Mouse (Mus musculus) brain, adult 2 months (tissue): ENCODE results near the gene Mmp17.

Source experiments
- DNase-seq: peaks from one replicate; pipeline ENCODE4 v3.0.0; 2011; ENCODE audit warnings: low read depth, low spot score

Mmp17 gene

DNA sequence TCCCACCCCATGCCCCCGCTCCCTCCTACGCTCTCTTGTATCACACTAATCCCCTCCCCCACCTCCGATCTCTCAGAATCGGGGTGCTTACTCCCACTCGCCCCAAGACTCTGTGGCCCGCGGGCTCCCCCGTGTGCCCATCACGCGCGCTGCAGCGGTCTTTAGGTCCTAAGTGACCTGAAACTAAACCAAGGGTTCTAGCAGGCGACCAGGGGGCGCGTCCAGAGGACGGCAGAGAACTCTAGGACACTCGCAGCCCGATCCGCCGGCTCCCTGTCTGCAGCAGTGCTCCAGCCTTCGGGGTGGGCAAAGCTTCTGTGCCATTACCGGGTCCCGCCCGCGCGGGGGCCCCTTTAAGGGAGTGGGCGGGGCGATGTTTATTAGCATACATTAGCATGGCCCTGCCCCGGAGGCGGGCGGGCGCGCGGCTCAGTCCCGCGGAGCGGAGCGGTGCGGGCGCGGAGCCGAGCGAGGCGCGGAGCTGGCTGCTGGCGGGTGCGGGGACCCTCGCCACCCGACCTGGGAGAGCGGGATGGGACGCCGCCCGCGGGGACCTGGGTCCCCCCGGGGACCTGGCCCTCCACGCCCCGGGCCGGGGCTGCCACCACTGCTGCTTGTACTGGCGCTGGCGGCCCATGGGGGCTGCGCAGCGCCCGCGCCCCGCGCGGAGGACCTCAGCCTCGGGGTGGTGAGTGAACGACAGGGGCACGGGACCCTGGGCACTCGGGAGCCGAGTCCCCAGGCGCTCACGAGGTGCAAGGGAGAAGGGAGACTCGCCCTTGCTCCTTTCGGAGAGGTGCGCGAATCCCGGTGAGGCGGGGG is at the start of gene Mmp17:
Gene Mmp17, plus strand, starts transcription at position 409 of the 822 bp plus-strand sequence.
- DNase-seq: peak; percentile 92

DNA sequence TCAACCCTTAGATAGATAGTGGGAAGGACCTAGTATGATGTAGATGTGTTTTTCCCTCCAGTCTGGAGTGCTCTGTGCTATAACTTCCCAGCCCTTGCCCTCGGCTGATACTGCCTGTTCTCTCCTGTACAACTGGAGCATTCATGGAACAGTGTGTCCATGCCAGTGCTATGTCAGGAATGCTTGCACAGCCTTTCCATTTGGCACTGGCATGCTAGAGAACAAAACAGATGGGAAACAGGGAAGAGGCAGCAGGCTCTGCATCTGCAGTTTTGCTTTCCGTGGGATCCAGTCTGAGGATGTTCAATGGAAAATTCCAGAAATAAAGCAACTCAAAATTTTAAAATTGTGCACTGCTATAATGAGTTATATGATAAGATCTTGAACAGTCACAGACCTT is 49.5 kb upstream of the Mmp17 start:
- DNase-seq: peak; percentile 93

DNA sequence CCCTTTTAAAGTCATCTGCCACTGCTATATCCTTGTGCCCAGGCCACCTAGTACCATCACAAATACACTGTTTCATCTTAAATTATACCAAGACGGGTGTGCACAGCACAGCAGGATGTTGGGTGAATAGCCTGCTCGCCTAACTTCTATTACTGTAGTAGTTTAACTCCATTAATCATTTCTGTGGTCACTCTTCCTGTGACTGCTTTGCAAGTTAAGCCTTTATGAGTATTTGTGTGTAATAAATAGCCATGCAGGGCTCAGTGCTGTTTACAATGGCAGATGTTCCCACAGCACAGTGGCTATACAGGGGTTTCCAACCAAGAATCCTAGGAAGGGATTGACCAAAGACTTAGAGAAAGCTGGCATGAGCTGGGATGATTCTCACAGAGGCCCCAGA is 48.9 kb upstream of the Mmp17 start:
- DNase-seq: no peak

DNA sequence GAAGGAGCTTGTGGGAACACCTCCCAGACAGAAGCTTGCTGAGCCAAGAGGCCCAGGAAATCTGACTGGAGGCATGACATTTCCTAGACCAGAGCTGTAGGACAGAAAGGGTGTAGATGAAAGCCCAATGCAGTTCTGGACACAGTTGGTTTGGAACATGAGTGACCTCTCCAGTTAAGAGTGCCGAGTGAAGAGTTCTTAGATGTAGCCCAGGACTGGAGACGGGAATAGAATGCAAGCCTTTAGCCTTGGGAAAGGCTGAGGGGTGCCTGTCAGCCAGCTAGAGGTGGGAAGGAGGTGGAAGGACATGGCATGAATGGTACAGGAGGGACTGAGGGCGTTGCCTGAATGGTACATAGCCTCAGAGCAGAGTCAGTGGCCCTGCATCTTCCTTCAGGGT is 48.5 kb upstream of the Mmp17 start:
- DNase-seq: no peak

DNA sequence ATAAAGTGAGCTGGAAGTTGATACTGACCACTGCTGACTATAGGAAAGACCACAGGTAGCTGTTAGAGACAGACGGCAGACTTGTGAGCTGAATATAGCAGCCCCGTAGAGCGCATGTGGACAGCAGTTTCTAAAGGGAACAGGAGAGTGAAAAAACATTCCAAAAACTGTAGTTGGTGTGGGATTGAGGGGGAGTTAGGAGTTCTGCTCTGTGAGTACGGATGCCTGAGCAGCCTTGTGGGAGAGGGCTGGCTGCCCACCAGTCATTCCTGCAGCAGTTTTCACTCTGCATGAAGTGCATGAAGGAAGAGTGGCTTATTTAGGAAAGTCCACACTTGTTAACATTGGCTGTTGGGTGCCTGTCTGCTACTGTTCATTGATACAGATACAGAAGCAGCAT is 45.1 kb upstream of the Mmp17 start:
- DNase-seq: peak; percentile 78

DNA sequence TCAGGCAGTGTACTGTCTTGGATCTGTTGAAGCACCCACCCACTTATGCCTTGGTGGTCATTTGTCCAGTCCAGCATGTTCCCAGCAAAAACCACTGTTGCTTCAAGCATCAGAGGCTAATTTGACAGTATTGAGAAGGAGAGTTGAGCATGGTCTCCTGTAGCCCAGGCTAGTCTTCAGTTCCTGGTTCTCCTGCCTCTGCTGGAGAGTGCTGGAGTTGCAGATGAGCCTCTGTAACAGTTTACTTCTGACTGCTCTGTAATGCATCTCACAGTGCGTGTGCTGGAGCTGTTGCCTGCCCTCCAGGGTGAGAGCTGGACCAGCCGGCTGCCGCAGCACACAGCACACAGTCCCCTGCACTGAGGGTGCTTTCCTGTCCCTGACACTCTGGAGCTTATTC is 41.7 kb upstream of the Mmp17 start:
- DNase-seq: no peak

DNA sequence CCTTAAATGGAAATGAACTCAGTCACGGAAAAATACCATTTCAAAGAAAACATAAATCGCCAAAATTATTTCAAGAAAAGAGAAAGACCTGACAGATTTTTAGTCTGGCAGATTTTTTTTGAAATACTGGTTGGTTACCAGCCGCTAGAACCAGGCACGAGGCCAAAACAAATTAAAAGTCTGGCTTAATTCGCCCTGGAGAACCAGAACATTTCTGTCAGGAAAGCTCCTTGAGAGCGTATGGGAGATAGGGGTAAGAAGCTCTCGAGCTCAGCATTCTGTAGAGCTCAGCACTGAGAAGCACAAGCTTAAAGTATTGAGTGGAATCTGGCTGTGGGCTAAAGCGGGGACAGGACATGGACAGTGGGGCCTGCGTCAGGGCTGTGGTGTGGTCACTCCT is 38.2 kb upstream of the Mmp17 start:
- DNase-seq: peak; percentile 85

DNA sequence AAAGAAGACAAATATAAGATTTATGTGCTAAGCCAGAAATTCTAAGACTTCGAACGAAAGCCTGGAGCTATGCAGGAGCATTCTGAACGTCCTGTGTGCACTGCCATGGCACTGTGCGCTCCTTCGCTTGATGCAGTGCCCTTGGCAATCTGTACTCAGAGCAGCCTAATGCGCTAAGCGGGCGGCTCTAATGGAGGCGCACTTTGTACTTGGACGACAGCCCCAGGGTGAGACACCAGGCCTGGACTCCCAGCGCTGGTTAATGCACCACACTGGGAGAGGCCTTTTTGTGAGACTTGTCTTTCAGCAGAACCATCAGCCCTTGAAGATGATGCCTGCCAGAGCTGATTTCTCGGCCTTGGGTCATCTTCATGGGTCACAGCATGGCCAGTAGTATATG is 34.3 kb upstream of the Mmp17 start:
- no peak for DNase-seq

DNA sequence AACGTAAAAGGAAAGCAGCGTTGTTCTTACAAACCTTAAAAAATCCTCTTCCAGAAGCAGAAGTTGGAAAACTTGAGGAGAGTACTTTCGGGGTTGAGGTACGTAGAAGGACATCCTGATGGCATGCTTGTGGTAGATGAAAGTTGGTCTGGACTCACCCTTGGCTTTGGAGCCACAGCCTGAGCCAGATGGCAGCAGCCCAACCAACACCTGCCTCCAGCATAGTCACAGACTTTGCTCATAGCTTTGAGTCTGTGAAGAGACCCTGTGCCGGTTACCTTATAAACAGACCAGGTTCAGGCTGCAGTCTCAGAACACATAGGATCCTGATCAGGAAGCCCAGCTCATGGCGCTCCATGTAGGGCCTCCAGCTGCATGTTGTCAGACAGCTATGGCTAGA is 33.2 kb upstream of the Mmp17 start:
- no peak for DNase-seq

DNA sequence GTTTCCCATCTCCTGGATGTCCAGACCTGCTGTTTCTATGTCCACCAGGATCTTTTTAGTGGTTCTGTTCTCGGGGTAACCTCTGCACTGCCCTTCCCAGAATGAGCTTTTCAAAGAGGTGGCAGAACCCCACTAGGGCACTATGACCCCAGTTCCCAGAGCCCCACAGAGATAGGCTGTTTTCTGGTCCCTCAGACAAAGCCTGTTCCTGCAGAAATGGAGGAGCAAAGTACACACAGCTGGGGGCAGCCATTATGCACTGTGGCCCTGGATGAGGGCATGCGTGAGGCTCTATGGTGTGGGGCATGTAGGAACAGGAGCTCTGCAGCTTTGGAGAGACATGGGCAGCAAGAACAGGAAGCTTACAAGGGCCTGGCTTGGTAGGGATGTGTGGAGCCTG is 32.0 kb upstream of the Mmp17 start:
- no peak for DNase-seq

DNA sequence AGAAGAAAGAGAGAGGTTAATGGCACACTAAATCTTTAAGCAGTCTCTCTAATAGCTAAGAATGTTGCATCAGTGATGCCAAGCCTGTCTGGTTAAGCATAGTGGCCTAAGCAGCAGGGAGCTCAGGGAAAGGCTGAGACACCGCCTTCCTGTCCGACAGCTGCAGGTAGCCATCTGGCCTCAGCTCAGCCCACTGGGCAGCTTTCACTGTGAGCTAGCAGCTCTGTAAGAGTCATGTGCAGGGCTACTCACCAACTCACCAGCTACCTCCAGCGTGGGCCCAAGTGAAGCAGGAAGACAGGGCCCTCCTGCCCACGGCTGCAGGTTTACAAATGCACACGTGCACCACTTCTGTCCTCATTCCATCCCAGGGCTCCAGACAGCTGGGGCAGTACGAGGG is 30.3 kb upstream of the Mmp17 start:
- DNase-seq: peak; percentile 65

DNA sequence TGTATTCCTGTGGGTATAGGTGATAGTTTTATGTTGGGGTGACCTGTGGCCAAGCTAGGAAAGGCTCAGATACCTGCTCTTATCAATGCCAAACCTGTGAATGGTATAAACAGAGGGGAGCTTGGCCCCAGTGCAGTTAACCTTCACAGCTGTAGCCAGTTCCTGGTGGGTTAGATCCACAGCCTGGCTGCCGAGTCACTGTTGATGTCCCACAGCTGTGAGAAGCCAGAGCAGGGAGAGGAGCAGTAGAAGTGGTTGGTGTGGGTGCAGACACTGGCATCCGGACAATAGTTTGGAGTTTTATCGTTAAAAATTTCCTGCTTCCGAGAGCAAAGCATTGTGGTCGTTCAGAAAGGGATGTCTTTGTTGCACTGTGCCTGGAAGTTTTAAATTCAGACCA is 25.4 kb upstream of the Mmp17 start:
- no peak for DNase-seq

DNA sequence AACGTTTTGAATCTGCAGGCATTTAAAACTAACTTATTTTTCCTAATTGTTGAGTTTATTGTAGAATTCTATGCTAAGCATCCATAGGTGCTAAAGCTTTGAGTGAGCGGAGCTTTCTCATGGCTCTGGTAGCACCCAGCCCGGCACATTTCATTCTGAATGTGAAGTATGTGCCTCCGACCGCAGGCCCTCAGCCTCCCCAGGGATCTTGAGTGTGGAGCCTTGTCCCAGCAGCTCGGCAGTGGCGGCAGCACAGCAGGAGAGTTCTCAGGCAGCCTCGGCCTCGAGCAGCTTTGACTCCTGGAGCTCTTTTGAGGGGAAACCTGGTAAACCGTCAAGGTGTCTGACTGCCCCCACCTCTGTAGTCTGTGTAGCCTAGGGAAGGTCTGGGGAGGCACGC is 24.7 kb upstream of the Mmp17 start:
- DNase-seq: no peak

DNA sequence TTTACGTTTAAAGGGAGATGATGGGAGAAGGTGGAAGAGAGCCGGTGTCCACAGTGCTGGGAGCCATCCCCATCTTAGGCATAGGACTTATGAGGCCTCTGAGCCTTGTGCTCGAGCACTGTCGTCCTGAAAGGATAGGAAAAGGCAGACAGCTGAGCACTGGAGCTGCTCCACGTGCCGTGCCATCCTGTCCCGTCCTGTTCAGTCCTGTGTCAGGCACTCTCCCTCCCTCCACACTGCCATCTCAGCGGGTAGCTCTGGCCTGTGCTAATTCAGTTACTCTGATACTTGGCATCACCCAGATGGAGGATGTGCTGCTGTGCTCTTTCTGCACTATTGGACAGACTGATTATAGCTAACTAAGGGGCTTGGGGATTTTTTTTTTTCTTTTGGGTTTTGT is 21.6 kb upstream of the Mmp17 start:
- DNase-seq: peak; percentile 52

DNA sequence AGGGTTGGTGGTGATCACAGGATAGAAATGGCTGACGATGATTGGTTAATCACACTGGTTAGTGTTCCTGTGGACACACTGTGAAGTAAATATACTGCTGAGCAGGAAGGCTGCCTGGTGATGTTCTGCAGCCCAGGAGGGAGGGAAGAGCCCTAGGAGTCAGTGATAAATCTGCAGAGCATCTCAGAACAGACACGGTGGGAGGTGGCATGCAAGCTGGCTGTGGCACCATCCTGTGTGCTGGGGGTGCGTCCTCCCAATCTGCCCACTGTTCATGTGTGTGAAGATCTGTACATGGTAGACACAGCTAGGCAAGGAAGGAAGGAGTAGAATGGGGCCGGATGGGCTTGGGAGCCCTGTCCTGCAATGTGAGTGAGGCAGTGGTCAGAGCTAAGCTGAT is 15.4 kb upstream of the Mmp17 start:
- DNase-seq: peak; percentile 58

DNA sequence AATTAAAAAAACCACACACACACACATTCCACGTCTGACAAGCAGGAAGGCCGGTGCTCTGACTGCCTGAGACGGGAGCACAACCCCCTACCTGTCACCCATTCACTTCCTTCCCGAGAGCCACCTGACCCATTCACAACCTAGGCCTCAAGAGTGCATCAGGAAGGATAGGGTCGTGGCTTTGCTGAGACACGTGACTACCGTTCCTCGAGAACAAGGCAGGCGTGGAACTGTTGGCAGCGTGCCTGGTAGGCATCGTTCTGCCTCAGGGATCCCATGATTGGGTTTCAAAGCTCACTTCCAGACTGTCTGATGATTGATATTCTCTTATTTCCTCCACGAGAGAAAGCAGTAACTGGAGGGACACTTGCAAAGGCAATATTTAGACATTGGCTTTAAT is 5.8 kb upstream of the Mmp17 start:
- no peak for DNase-seq

DNA sequence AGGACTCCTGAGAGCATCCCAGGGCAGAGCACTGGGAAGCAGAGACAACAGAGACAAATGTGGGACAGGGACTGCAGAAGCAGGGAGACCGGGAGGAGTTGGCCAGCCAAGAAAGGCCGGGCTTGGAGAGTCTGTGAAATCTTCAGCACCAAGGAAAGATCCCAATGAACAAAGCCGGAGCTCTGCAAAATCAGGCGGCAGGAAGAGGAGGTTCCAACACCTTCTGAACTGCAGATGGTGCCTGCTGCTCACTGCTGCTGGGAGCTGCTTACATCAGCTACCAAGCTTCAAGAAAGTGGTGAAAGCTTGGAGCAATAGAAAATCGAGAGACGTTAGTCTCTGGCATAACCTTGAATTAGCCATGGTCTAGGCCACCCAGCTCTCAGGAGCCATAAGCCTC is 3.9 kb upstream of the Mmp17 start:
- DNase-seq: peak; percentile 87

DNA sequence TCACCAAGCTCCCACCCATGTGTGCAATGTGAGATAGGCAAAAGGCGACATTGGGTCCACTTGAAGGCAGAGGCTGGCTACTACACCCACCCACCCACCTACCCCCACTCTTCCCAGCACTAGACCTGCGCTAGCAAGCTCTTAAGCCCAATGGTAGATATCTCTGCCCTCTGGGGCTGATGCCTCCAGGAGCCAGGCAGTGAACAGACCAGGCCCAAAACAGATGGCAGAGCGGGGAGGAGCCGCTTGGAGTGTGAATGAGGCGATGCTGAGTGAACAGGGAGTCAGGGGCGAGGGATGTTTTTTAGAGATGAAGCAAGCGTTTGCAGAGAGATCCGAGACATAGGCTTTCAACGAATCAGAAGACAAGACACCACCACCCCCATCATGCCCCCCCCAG is 3.4 kb upstream of the Mmp17 start:
- DNase-seq: peak; percentile 85

DNA sequence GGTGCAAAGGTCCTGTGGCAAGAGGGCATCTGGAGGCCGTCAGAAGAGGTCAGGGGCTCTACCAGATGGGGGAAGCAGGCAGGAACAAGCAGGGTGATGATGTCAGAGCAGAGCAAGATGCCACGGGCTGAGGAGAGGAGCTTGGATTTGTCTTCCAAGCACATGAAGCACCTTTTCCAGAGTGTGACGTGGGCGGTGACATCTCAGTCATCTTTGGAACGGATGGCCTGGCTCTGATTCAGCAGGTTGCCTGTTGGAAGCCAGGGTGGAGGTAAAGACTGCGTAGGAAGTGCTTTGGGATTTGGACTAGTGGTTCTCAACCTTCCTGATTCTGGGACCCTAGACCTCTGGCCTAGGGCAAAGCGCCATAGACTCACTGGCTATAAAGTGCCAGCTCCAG is 3.0 kb upstream of the Mmp17 start:
- peak; percentile 91 for DNase-seq

DNA sequence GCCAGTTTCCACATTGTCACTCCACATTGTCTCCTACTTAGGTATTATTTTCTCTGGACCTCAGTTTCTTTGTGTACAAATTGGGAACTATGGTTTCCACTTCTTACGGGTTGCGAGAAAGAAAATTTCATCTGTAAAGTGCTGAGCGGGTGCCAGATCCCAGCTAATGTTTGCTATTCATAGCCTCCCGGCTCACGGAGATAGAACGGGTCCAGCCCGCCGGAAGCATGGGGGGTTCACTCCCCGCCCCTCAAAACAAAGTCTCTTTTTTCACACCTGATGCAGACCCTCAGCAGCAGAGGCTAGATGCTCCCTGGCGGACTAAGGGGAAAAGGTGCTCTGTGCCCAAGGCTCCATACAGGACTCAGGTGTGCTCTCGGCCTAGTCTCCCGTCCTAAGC is 638 bp upstream of the Mmp17 start:
- peak; percentile 54 for DNase-seq

DNA sequence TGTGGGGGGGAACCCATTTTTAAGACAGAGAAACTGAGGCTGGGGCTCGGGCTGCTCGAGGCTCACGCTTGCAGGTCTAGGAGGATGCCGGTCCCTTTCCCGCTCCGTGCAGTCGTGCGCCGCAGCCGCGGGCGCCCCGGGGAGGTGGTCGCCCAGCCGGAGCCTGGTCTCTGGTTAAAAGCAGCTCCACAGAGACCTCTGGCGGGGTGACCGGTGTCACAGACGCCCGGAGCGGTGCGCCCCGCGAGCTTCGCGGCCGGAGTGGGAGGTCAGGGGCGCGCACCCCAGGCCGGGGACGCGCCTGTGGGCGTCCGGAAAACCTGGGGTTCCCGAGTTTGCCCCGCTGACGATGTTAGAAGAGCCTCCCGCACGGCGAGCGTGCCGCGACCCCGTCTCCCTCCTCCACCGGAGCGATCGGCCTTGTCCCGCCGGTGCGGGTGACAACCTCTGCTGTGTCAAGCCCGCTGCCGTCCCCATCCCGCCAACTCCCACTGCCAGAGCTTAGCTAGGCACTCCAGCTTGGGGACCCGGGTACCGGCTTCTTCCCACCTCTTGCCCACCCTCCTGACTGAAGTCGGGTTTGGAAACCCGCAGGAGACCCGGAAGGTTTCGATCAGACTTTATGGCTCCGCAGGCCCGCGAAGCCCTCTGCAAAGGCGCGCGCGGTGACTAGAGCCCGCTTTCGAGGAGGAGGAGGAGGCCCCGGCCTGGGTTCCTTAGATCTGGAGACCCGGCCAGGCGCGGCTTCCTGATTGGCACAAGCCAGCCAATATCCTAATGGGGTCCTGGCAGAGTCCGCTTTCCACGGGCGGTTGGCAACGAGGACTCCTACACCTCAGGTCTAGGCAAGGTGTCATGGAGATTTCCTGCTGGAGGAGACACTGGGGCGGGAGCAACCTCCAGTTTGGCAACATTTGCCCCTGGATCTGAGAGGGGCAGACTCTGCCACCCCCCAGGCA is 893 bp downstream of the Mmp17 start:
- peak; percentile 56 for DNase-seq

DNA sequence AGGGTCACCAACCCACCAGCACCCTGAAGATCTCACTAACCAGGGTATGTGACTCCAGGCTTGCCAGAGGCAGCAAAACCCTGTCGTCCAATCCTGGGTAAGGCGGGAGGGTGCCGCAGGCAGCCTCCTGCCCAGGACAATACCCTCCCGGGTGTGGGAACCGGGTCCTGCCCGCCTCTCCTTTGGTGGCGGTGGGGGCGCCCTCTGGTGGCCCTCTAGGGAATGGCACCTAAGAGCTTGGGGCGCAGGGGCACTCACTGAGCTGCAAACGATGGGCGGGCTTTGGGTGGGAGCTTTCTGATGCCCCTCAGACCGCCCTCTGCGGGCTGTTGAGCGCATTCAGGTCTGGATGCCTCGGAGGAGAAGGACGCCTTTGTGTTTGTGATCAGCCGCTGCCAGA is 2.0 kb downstream of the Mmp17 start:
- peak; percentile 81 for DNase-seq

DNA sequence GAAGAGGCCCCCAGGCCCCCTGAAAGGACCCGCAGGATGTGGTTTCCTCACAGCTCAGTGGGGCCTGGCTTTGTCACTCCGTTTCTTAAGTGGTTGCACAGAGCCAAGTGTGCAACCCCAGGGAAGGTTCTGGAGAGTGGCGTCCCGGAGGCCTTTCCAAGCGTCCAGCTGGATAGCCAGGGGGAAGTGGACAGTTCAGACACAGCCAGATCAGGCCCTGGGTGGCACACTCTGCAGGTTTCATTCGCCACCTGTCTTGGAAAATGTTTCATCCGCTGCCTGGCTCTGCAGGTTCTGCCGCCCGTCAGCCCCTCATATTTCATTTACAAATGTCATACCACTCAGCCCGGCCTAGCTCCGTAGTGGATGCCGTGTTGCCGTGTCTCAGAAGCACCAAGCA is 2.5 kb downstream of the Mmp17 start:
- DNase-seq: peak; percentile 41
